Mouse (Mus musculus): Measurements from ENCODE around the gene Rhebl1. TPM values are rescaled to one million over a fixed set of nuclear protein-coding genes. Genes with fewer than 3 reads are reported as not detected.

The Rhebl1 gene
- polyA plus RNA-seq, 1 experiment: 18.7 TPM

DNA sequence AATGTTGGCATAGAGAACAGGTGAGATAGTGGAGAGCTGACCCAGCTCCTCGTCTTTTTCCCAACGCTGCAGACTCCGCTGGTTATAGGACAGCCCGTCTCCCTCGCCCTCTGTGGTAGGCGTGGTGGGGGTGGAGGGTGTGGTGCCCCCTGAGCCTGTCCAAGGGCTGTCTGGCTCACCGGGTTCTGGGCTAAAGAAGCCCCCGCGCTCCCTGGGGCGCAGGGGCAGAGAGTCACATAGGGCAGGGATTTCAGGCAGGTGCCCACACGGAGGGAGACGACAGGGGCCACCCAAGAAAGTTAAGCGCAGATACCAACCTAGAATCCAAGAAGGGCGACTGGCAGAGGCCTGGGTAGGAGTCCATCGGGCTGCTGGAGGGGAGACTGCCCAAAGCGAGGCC, 40.1 kb downstream of the Rhebl1 start:
- Histone ChIP-seq H3K27me3 (ENCODE audit: control insufficient read depth, insufficient read depth, low read length) (no peaks in the 10 kb centered on the region), H3K4me3 (replicated peaks; ENCODE audit: insufficient read depth, low read depth, low read length) (no peak overlapping the region), H3K27ac (ENCODE audit: insufficient read depth, low read length) (peak overlapping the region; percentile 4; the same call in 1 of the 2 replicates), H3K4me1 (ENCODE audit: control insufficient read depth, insufficient read depth, low read length) (peaks cover 42% of the 10 kb centered on the region)
- DNase-seq: no peak
- 86% methylated on average over 16 of the region's 16 CpGs for WGBS
- no peak for TF ChIP-seq CTCF (IDR thresholded peaks at IDR 0.05; ENCODE audit: borderline replicate concordance, insufficient read depth, low read depth, low read length)

DNA sequence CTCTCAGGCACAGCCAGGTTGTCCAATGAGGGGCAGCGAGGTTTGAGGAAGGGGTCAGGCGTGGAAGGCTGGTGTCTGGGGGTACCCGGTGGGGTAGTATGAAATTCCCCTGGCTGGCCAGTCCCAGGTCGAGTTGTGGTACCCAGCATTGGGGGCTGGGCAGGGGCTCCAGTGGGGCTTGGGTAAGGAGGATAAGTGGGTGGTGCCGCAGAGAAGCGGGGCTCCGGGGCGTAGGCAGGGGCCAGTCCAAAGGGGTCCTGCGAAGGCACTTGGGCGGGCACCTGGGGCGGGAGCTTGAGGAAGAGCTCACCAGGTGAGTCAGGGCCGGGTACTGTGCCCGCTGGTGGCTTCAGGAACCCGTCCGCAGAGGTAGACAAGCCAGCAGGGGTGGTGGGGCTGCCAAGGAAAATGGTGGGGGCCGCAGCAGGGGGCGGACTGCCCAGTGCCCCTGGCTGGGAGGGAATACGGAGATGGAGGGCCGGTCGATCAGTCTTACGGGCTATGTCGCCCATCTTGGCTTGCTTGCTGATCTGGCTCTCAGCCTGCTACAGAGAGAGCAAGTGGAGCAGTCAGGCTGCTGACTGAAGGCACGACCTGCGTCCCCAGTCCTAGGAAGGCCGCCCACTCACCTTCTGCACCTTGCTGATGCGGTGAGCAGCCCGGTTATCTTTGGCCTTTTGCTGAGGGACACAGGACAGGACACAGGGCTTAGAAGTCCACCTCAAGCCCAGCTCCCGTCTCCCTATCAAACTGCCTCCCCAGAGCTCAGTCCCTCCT, 41.0 kb downstream of the Rhebl1 start:
- H3K4me3 ChIP-seq (replicated peaks; ENCODE audit: insufficient read depth, low read depth, low read length): peak overlapping the region; percentile 2
- peaks cover 43% of the 10 kb centered on the region for H3K4me1 ChIP-seq (ENCODE audit: control insufficient read depth, insufficient read depth, low read length)
- no peak for TF ChIP-seq CTCF (IDR thresholded peaks at IDR 0.05; ENCODE audit: borderline replicate concordance, insufficient read depth, low read depth, low read length)
- TF ChIP-seq POLR2A (IDR thresholded peaks at IDR 0.05; ENCODE audit: borderline replicate concordance, insufficient read depth, low read length): peak; percentile 29; the same call in 1 of the 2 replicates
- H3K27me3 ChIP-seq (ENCODE audit: control insufficient read depth, insufficient read depth, low read length): no peaks in the 10 kb centered on the region
- H3K27ac ChIP-seq (ENCODE audit: insufficient read depth, low read length): peak overlapping the region; percentile 4; the same call in 1 of the 2 replicates
- peak; percentile 56 to 71 for DNase-seq
- 51% methylated on average over 27 of the region's 28 CpGs for WGBS

DNA sequence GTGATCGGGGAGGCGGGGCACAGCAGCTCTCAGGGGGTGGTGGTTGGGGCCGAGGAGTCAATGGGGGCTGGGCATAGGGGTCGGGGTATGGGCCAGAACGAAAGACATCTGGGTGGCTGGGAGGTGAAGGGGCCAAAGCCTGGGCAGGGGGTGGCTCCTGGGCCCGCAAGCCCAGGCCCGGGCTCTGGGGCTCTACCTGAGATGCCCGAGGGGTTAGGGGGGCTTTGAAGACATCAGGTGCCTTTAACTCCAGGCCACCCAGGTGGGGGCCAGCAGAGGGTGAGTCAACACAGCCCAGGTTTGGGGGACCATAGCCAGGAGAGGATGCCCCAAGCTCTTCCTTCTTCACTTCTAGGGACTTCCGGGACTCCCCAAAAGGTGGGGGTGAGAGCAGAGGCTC, 41.6 kb downstream of the Rhebl1 start:
- no peak overlapping the region for H3K27ac ChIP-seq (ENCODE audit: insufficient read depth, low read length)
- no peak for TF ChIP-seq CTCF (IDR thresholded peaks at IDR 0.05; ENCODE audit: borderline replicate concordance, insufficient read depth, low read depth, low read length)
- TF ChIP-seq POLR2A (IDR thresholded peaks at IDR 0.05; ENCODE audit: borderline replicate concordance, insufficient read depth, low read length): no peak
- H3K4me1 ChIP-seq (ENCODE audit: control insufficient read depth, insufficient read depth, low read length): peaks cover 43% of the 10 kb centered on the region
- H3K4me3 ChIP-seq (replicated peaks; ENCODE audit: insufficient read depth, low read depth, low read length): no peak overlapping the region
- WGBS: 84% methylated on average over 9 of the region's 9 CpGs
- H3K27me3 ChIP-seq (ENCODE audit: control insufficient read depth, insufficient read depth, low read length): no peaks in the 10 kb centered on the region
- DNase-seq: no peak

DNA sequence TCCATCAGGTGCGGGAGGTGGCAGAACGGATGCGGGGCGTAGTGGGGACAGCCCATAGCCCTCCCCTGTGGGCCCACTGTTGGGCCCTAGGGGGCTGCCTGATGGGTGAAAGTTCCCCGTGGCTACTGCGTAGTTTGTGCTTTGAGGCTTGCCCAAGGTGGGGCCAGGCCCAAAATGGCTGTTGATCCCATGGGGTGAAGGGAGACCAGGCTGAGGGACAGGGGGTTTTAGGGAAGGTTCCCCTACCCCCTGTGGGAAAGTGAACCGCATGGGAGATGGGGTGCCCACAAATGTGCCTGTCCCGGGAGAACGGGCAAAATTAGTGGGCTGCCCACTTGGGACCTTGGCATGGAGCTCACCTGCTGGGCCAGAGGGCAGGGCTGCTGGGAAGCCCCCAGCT, 42.3 kb downstream of the Rhebl1 start:
- TF ChIP-seq POLR2A (IDR thresholded peaks at IDR 0.05; ENCODE audit: borderline replicate concordance, insufficient read depth, low read length): no peak
- TF ChIP-seq CTCF (IDR thresholded peaks at IDR 0.05; ENCODE audit: borderline replicate concordance, insufficient read depth, low read depth, low read length): no peak
- DNase-seq: no peak
- Histone ChIP-seq H3K27ac (ENCODE audit: insufficient read depth, low read length) (no peak overlapping the region), H3K4me3 (replicated peaks; ENCODE audit: insufficient read depth, low read depth, low read length) (no peak overlapping the region), H3K4me1 (ENCODE audit: control insufficient read depth, insufficient read depth, low read length) (peaks cover 43% of the 10 kb centered on the region), H3K27me3 (ENCODE audit: control insufficient read depth, insufficient read depth, low read length) (no peaks in the 10 kb centered on the region)
- 89% methylated on average over 9 of the region's 9 CpGs for WGBS

DNA sequence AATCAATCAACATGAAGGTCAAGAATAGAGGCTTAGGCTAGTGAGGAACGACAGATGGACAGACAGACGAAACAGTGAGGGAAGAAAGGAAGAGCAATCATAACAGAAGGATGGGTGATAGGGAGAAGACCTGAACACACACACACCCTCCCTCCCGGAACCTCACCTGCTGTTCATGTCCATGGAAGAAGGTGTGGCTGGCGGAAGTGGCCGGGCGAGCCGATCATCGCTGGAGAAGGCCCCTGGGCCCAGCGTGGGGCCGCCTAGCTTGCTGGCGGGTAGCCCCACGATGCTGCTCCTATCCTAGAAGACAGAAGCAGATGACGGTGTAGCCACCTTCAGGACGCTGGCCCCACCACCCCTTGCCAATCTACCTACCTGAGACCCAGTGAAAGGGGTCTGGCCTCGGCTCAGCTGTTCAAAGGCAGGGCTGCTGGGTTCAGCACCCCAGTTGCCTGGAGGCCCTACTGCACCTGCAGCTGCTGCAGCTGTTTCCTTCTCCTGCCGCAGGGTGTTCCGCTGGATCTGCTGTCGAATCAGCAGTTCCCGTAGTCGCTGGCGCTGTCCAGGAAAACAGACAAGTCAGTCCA, 43.0 kb downstream of the Rhebl1 start:
- no peak for DNase-seq
- 48% methylated on average over 21 of the region's 21 CpGs for WGBS
- TF ChIP-seq POLR2A (IDR thresholded peaks at IDR 0.05; ENCODE audit: borderline replicate concordance, insufficient read depth, low read length) (no peak), CTCF (IDR thresholded peaks at IDR 0.05; ENCODE audit: borderline replicate concordance, insufficient read depth, low read depth, low read length) (no peak)

DNA sequence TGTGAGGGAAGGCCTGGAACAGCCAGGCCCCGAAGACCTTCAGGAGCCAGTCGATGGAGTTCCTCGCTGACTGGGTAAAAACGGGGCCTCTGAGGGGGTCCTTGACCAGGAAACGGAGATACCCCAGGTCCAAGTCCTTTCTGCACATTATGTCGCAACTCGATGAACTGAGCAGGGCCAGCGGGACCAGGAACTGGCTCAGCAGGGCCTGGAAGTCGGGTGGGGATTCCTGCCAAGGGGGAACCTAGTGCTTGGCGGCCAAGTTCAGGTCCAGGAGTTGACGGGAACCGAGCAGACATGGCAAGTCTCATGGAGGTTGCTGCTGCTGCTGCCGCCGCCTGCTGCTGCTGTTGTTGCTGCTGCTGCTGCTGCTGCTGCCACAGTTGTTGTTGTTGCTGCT, 43.7 kb downstream of the Rhebl1 start:
- Histone ChIP-seq H3K4me3 (replicated peaks; ENCODE audit: insufficient read depth, low read depth, low read length) (no peak overlapping the region), H3K27ac (ENCODE audit: insufficient read depth, low read length) (no peak overlapping the region), H3K27me3 (ENCODE audit: control insufficient read depth, insufficient read depth, low read length) (no peaks in the 10 kb centered on the region), H3K4me1 (ENCODE audit: control insufficient read depth, insufficient read depth, low read length) (peaks cover 43% of the 10 kb centered on the region)
- TF ChIP-seq POLR2A (IDR thresholded peaks at IDR 0.05; ENCODE audit: borderline replicate concordance, insufficient read depth, low read length): no peak
- no peak for TF ChIP-seq CTCF (IDR thresholded peaks at IDR 0.05; ENCODE audit: borderline replicate concordance, insufficient read depth, low read depth, low read length)
- peak; percentile 61 to 68 for DNase-seq
- WGBS: 24% methylated on average over 14 of the region's 14 CpGs

More for the DNA sequence above, 43.0 kb downstream of the Rhebl1 start:
- Histone ChIP-seq H3K27me3 (ENCODE audit: control insufficient read depth, insufficient read depth, low read length) (no peaks in the 10 kb centered on the region), H3K27ac (ENCODE audit: insufficient read depth, low read length) (0 out of 2 replicates have a peak overlapping the region, but pooled peaks have one; percentile 19), H3K4me3 (replicated peaks; ENCODE audit: insufficient read depth, low read depth, low read length) (no peak overlapping the region), H3K4me1 (ENCODE audit: control insufficient read depth, insufficient read depth, low read length) (peaks cover 43% of the 10 kb centered on the region)

DNA sequence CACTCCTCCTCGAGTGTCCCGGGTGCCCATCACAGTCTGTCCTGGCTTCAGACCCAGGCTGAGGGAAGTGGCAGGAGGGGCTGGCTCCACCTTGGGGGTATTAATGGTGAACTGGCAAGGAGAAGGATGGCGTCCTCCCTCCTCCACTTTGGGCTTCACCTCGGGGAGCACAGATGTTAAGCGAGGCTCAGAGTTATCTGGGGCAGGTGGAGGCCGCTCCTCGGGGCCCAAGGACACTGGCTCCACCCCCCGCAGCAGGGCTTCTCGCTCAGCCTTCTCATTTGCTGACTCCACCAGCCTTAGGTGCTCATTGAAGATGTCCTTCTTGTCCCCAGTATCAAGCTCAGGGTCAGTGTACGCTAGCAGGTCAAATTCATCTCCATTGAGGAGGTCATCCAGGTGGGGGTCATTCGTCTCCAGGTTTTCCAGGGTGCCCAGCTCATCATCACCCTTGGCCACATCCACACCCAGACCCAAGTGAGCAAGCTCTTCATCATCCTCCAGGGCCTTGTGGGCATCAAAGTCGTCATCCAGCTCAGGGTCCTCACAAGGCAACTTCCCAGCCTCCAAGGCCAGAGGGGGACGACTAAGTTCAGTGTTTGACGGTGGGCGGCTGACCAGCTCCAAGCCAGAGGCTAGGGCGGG, 44.3 kb downstream of the Rhebl1 start:
- Histone ChIP-seq H3K27ac (ENCODE audit: insufficient read depth, low read length) (no peak overlapping the region), H3K27me3 (ENCODE audit: control insufficient read depth, insufficient read depth, low read length) (no peaks in the 10 kb centered on the region), H3K4me3 (replicated peaks; ENCODE audit: insufficient read depth, low read depth, low read length) (no peak overlapping the region), H3K4me1 (ENCODE audit: control insufficient read depth, insufficient read depth, low read length) (peaks cover 43% of the 10 kb centered on the region)
- no peak for DNase-seq
- WGBS: 71% methylated on average over 16 of the region's 16 CpGs
- no peak for TF ChIP-seq CTCF (IDR thresholded peaks at IDR 0.05; ENCODE audit: borderline replicate concordance, insufficient read depth, low read depth, low read length)
- no peak for TF ChIP-seq POLR2A (IDR thresholded peaks at IDR 0.05; ENCODE audit: borderline replicate concordance, insufficient read depth, low read length)

All from cerebellum, adult 2 months (tissue).